Mouse (Mus musculus) embryonic facial prominence, embryonic 10.5 days (tissue): ENCODE measurements at regions not wholly inside any gene's neighbourhood (a gene's known extent, or its start where the extent isn't known, plus 50 kb on each side); places are given as distances from the start of the nearest gene placed in this dataset.

Experiments
- DNase-seq: peaks from one replicate; pipeline ENCODE4 v3.0.0-alpha.2; 2017; ENCODE audit warnings: low spot score
- H3K27ac ChIP-seq: fragments of 300-500 bp; sonication (generic); replicated peaks from 2 replicates; pipeline ENCODE4 v1.5.1; 2016; ENCODE audit warnings: mild to moderate bottlenecking
- H3K27me3 ChIP-seq: fragments of 300-500 bp; sonication (generic); replicated peaks from 2 replicates; pipeline ENCODE4 v1.6.1; 2016; ENCODE audit warnings: low read depth, mild to moderate bottlenecking; ENCODE audit not compliant: poor library complexity, severe bottlenecking
- H3K36me3 ChIP-seq: fragments of 300-500 bp; sonication (generic); replicated peaks from 2 replicates; pipeline ENCODE4 v1.6.1; 2016; ENCODE audit warnings: mild to moderate bottlenecking, moderate library complexity
- H3K4me1 ChIP-seq: fragments of 300-500 bp; sonication (generic); 2 replicates; pipeline ENCODE4 v1.6.1; 2016
- H3K4me3 ChIP-seq: fragments of 300-500 bp; sonication (generic); 2 replicates; pipeline ENCODE4 v1.5.1; 2016; ENCODE audit warnings: mild to moderate bottlenecking, moderate library complexity
- H3K9me3 ChIP-seq: fragments of 300-500 bp; sonication (generic); 2 replicates; pipeline ENCODE4 v1.6.1; 2016; ENCODE audit warnings: mild to moderate bottlenecking
- WGBS: fragments of 180-500 bp; shearing (Covaris S2); methylation state at CpG from one replicate; pipeline ENCODE4 v1.1.7; 2016; 5-methylcytosine and 5-hydroxymethylcytosine counted together

DNA sequence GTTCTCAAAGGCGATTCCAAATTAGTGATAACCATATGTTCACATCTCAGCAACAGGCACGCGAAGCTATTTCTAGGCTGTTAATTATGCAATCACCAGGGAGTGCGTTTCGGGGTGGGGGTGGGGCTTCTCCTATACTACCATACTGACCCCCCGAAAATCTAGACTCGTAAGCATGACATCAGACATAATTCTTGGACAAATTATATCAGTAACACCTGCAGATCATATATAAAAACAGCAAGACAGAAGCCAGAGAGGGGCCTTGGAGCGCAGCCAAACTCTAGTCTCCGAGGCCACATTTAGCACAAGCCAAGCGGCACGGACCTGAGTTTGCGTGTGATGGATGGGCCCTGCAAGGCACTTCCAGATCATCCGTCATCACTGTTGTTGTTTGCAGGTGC lies 359.2 kb upstream of the Cd180 start:
- no peaks in the 10 kb centered on the region for H3K27me3 ChIP-seq
- no peak for DNase-seq
- H3K9me3 ChIP-seq = no peaks in the 10 kb centered on the region
- WGBS = 80% methylated on average over 13 of the region's 13 CpGs
- H3K36me3 ChIP-seq = no peaks in the 10 kb centered on the region
- no peak overlapping the region for H3K4me3 ChIP-seq
- no peak overlapping the region for H3K27ac ChIP-seq
- no peaks in the 10 kb centered on the region for H3K4me1 ChIP-seq

DNA sequence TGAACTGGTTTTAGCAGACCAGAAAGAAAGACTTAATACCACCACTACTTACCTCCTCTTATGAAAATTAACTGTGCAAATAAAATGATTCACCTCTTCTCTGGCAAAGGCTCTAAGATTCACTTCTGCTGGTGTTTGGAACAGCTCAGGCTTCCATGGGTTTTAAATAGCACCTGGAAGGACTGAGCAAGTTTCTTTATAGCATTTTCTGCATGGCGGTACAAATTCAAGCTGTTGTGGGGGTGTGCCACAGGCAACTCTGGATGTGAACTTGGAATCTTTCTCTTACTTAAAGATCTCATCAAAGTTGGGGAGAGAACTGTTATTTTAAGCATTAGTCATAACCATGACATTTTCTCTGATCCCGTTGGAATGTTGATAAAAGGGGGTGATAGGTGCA lies 350.1 kb upstream of the Cd180 start:
- H3K27ac ChIP-seq = no peak overlapping the region
- no peak for DNase-seq
- H3K4me1 ChIP-seq = 0 out of 2 replicates have a peak, but pooled peaks cover 6% of the 10 kb centered on the region
- no peaks in the 10 kb centered on the region for H3K36me3 ChIP-seq
- no peak overlapping the region for H3K4me3 ChIP-seq
- H3K9me3 ChIP-seq = no peaks in the 10 kb centered on the region
- H3K27me3 ChIP-seq = no peaks in the 10 kb centered on the region
- 89% methylated on average over 2 of the region's 2 CpGs for whole genome bisulfite sequencing

DNA sequence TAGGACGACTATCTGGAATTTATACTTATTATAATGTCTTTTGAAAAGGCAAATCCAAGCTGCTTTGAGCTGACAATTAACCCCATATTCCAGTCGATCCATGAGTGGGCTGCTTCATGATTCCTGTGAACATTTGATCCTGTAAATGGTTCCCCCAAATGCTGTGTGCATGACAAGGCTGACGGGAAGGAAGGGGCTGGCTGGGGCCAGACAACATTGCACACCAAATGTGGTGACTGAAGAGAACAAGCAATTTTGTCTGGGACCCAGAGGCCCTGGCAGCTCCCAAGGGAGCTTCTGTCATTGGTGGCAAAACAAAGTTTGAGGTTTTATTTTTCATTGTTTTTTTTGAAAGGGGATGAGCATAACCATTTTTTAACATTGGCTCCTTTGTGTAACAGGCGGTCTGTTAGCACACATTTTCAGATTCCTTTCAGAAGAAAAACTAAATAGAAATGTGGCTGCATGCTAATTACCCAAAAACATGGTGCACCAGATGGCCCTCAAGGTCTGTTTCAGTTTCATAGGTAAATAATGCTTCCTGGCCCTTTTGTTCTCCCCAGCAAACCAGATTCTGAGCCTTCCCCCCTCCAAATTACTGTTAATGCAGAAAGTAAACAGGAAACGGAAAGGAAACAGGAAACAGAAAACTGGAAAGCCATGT lies 348.6 kb upstream of the Cd180 start:
- no peak overlapping the region for H3K4me3 ChIP-seq
- H3K27me3 ChIP-seq = no peaks in the 10 kb centered on the region
- H3K27ac ChIP-seq = no peak overlapping the region
- H3K36me3 ChIP-seq = no peaks in the 10 kb centered on the region
- H3K4me1 ChIP-seq = 0 out of 2 replicates have a peak, but pooled peaks cover 6% of the 10 kb centered on the region
- 65% methylated on average over 5 of the region's 5 CpGs for WGBS
- DNase-seq = no peak
- H3K9me3 ChIP-seq = no peaks in the 10 kb centered on the region

DNA sequence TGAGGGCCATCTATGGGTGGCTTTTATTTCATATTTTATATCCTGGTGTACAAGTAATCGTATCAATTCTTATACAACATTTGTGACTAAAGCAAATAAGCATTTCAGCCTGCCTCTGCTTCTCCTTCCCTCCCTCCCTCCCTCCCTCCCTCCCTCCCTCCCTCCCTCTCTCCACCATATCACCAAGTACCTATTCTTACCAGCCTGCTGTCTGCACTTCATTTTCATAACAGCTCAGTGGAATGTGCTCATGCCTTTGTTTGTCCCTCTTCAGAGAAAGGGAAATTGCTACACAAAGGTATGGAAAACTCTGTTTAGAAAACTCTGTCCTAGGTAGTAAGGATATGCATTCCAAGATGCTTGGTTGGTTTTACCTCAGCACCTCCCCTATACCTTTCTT lies 343.9 kb upstream of the Cd180 start:
- H3K4me3 ChIP-seq = no peak overlapping the region
- no peaks in the 10 kb centered on the region for H3K36me3 ChIP-seq
- WGBS = 93% methylated on average over 1 of the region's 1 CpGs
- no peaks in the 10 kb centered on the region for H3K27me3 ChIP-seq
- no peak overlapping the region for H3K27ac ChIP-seq
- H3K4me1 ChIP-seq = peaks cover 6% of the 10 kb centered on the region; the same call in 1 of the 2 replicates
- DNase-seq = no peak
- H3K9me3 ChIP-seq = no peaks in the 10 kb centered on the region

DNA sequence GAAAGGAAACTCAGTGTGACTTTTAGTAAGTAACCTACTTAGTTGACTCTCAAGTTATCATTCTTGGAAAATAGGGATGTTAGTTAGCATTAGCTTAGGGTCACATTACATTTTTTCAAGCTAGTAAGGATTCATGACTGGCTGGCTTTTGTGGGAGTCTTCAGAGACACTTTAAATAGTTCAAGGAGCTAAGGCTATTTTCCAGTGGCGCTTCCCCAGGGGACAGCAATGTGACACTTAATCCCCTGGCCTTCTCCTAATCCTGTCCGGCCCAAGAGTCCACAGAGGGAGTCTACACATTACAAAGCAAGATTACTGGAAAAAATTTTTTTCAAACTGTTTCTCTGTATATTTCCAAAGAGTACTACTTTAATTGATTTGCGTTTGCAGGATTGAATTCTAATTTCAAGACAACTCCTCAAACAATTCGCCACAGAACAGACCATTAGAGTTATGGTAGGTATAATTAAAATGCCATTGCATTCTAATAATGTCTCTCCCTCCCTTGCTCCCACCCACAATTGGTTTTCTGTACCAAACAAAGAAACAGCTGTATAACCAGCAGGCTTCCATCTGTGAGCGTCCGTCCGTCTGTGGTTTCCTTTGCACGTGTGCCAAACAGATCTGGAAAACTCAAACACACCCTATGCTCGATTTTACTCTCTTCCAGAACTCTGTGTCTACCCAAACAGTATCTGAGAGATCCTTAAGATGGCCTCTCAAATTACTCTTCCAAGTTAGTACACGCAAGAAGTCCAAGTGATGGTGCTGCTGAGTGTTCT lies 341.1 kb upstream of the Cd180 start:
- WGBS = 73% methylated on average over 10 of the region's 10 CpGs
- no peaks in the 10 kb centered on the region for H3K9me3 ChIP-seq
- H3K4me1 ChIP-seq = no peaks in the 10 kb centered on the region; the same call in 1 of the 2 replicates
- DNase-seq = no peak
- no peaks in the 10 kb centered on the region for H3K27me3 ChIP-seq
- H3K4me3 ChIP-seq = no peak overlapping the region
- no peaks in the 10 kb centered on the region for H3K36me3 ChIP-seq
- no peak overlapping the region for H3K27ac ChIP-seq

DNA sequence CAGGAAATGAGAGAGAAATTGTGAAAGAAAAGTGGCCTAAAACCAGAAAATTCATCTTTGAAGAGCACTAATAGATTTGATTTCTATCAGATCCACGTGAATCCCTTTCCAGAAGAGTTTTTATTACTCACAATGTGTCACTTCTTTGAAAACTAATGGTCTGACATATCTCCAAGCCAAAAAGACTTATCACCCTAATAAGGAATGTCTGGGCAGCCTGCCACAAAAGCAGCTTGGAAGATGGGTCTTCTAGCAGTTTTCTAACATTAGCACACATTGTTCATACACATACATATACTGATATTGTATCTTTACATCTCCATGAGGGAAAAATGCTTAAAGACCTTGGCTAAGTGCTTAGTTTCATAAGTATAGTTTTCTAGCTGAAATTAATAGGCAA lies 337.8 kb upstream of the Cd180 start:
- Histone ChIP-seq H3K36me3 (no peaks in the 10 kb centered on the region), H3K9me3 (no peaks in the 10 kb centered on the region), H3K4me3 (no peak overlapping the region), H3K27ac (no peak overlapping the region), H3K27me3 (no peaks in the 10 kb centered on the region), H3K4me1 (no peaks in the 10 kb centered on the region; the same call in 1 of the 2 replicates)
- DNase-seq = no peak
- 76% methylated on average over 1 of the region's 1 CpGs for WGBS

DNA sequence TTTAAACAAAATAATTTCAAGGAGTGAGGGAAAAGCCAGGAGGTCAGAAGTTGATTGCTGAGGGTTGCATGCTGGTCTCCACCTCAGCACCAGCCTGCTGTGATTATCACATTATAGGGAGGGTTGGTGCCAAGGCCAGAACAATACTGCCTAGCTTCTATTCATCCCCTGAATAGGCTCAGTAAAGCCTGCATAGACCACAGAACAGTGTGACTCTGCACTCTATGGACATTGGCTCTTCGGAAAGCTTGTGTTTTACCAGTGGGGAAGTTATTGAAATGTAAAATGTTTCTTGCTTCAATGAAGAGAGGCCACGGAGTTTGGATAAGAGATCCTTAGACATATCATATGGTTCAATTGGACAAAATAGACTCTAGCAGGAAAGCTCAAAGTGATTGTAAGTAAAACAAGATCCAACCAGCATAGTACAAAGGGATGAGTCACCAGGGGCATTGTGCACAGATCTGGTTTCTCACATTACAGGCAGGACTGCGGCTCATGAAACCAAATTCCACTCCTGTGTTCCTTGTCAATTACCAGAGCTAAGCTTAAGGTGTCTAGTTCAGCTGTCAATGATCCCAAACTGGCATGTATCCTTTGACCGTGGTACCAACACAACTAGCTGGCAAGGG lies 320.8 kb upstream of the Cd180 start:
- 56% methylated on average over 4 of the region's 4 CpGs for WGBS
- Histone ChIP-seq H3K27ac (no peak overlapping the region), H3K36me3 (no peaks in the 10 kb centered on the region), H3K27me3 (peaks cover 14% of the 10 kb centered on the region; the same call in 1 of the 2 replicates), H3K9me3 (no peaks in the 10 kb centered on the region), H3K4me3 (no peak overlapping the region), H3K4me1 (peaks cover 8% of the 10 kb centered on the region)
- DNase-seq = no peak

DNA sequence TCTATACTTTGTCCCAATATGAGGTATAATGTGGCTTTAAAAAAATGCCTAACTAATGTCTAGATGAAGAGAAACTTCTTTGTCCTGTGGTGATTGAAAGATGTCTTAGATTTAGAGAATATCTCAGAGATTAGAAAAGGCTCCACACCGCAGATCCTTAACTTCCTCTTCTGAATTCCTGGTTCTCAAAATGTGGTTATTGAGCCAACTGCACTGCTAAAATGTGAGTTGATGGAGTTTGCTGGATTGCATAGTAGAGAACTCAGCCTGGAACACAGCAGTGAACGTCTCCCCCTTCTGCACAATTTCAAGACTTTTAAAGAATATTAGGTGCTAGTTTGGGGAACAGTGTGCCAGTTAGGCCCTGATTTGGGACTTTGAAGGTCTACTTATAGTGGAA lies 312.7 kb upstream of the Cd180 start:
- 87% methylated on average over 2 of the region's 2 CpGs for WGBS
- no peaks in the 10 kb centered on the region for H3K36me3 ChIP-seq
- no peaks in the 10 kb centered on the region for H3K9me3 ChIP-seq
- DNase-seq = no peak
- no peak overlapping the region for H3K4me3 ChIP-seq
- no peaks in the 10 kb centered on the region for H3K27me3 ChIP-seq
- H3K4me1 ChIP-seq = no peaks in the 10 kb centered on the region
- H3K27ac ChIP-seq = no peak overlapping the region

DNA sequence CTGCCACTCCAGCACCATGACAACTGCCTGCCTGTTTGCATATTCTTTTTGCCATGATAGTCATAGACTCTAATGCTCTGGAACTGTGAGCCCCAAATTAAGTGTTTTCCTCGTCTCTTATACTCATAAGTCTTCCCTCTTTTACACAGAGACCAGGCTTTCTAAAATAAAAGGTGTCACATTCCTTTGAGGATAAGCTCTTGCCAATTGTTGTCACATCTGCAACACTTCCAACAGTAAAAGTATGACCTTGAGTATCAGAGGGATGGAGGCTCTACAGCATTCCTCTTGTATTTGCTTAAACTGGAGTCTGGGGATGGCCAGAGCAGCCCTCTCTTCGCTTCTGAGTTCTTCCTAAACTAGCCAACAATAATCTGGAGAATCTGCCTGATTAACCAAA lies 301.4 kb upstream of the Cd180 start:
- Histone ChIP-seq H3K9me3 (no peaks in the 10 kb centered on the region), H3K27me3 (peaks cover 16% of the 10 kb centered on the region; the same call in 1 of the 2 replicates), H3K4me3 (no peak overlapping the region), H3K4me1 (peaks cover 12% of the 10 kb centered on the region), H3K27ac (no peak overlapping the region), H3K36me3 (no peaks in the 10 kb centered on the region)
- no peak for DNase-seq
- 79% methylated on average over 2 of the region's 2 CpGs for WGBS

DNA sequence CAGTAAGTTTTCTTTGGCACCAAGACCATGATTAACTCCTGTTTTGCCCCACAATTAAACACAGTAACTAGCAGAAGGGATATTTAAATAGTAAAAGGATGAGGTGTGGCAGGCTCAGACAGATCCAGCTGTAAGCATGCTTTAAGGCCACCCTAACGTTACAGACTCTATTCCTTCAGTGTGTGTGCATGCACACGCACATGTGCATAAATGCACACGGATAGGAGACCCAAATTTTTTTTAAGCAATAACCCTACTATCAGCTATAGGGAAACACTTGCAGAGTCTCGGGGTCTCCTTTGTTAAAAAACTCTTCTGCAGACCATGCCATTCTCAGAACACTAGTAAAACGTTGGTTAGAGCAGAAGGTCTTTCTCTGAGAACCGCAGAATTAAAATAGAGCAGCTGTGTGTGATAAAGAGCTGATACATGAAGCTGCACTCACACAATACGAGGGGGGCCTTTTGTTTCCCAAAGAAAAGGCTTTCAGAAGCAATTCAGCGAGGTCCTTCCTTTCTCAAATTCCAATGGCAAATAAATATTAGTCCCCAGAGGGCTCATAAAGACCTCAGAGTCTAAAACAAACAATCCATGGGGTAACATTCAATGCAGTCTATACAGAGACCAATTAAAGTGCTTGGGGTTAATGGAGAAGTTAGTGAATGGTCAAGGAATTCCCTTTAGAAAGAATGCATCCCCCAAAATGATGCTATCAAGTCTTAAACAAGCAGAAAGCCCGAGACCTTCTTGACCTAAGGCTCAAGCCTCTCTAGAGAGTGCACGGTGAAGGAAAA lies 300.3 kb upstream of the Cd180 start:
- H3K4me3 ChIP-seq = no peak overlapping the region
- peaks cover 12% of the 10 kb centered on the region for H3K4me1 ChIP-seq
- H3K27ac ChIP-seq = no peak overlapping the region
- peaks cover 16% of the 10 kb centered on the region; the same call in 1 of the 2 replicates for H3K27me3 ChIP-seq
- no peaks in the 10 kb centered on the region for H3K9me3 ChIP-seq
- no peaks in the 10 kb centered on the region for H3K36me3 ChIP-seq
- WGBS = 40% methylated on average over 10 of the region's 10 CpGs
- DNase-seq = peak; percentile 10

DNA sequence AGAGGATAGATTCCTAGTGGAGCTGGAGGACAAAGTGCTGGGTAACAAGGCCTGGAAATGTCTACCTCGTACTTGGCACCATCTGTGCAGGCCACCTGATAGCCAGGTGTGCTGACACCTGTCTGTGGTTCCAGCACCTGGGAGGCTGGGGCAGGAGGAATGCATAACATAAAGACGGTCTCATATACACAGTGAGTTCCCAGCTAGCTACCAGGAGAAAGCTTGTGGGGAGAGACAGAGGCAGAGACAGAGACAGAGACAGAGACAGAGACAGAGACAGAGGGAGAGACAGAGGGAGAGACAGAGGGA lies 299.7 kb upstream of the Cd180 start:
- Histone ChIP-seq H3K36me3 (no peaks in the 10 kb centered on the region), H3K4me1 (peaks cover 12% of the 10 kb centered on the region), H3K9me3 (no peaks in the 10 kb centered on the region), H3K4me3 (no peak overlapping the region), H3K27me3 (peaks cover 16% of the 10 kb centered on the region; the same call in 1 of the 2 replicates), H3K27ac (0 out of 2 replicates have a peak overlapping the region, but pooled peaks have one; percentile 8)
- peak; percentile 36 for DNase-seq
- WGBS = 52% methylated on average over 2 of the region's 2 CpGs

DNA sequence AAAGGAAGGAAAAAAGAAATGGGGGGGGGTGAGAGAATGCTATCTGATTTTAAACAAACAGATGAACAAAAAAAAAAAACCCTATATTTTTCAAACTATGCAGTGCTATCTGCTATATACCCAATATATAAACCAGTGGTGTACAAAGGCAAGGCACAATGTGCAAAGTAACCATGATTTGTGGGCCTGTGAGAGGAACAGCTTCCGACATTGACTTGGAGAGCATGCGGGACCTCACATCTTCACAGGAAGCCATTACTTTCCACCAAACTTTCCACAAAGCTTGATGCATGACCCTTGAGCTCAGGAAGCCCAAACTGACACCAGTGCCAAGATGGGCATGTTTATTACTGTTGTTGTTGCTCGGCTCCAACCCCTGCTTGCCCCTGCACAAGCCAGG lies 299.3 kb upstream of the Cd180 start:
- H3K4me1 ChIP-seq = peaks cover 12% of the 10 kb centered on the region
- peaks cover 16% of the 10 kb centered on the region; the same call in 1 of the 2 replicates for H3K27me3 ChIP-seq
- H3K36me3 ChIP-seq = no peaks in the 10 kb centered on the region
- 87% methylated on average over 3 of the region's 3 CpGs for WGBS
- no peak overlapping the region for H3K27ac ChIP-seq
- H3K9me3 ChIP-seq = no peaks in the 10 kb centered on the region
- no peak overlapping the region for H3K4me3 ChIP-seq
- DNase-seq = no peak
